Mouse (Mus musculus): Measurements from ENCODE around the gene Mbl2. TPM values are rescaled to one million over a fixed set of nuclear protein-coding genes. Genes with fewer than 3 reads are reported as not detected.
A peak's percentile ranks its signal among the peaks of the same experiment; 100 is the strongest.

Mbl2 gene
- polyA plus RNA-seq, 1 experiment from 2014 or later, result not detected

GRCm38 (mm10) chr19:30281125-30281524 is 48.4 kb downstream of the Mbl2 start:
- no peaks in the 10 kb centered on the region for H3K27me3 ChIP-seq (replicated peaks; ENCODE audit: control insufficient read depth, insufficient read depth, low read length)
- no peaks in the 10 kb centered on the region for H3K36me3 ChIP-seq (ENCODE audit: control insufficient read depth, insufficient read depth)
- H3K4me3 ChIP-seq (replicated peaks; ENCODE audit: low read length), result no peak overlapping the region
- H3K9me3 ChIP-seq (ENCODE audit: control insufficient read depth, low read length), result no peaks in the 10 kb centered on the region
- no peak for ATAC-seq
- H3K27ac ChIP-seq (ENCODE audit: low read length), result no peak overlapping the region
- H3K4me1 ChIP-seq (replicated peaks; ENCODE audit: control insufficient read depth, insufficient read depth, low read length), result no peaks in the 10 kb centered on the region
- WGBS, result 75% methylated on average over 5 of the region's 5 CpGs
- H3K9ac ChIP-seq (replicated peaks; ENCODE audit: low read depth, low read length), result no peak overlapping the region
- H3K4me2 ChIP-seq (ENCODE audit: low read length), result no peak overlapping the region

GRCm38 (mm10) chr19:30287899-30288490 is 55.3 kb downstream of the Mbl2 start:
- no peak overlapping the region for H3K27ac ChIP-seq (ENCODE audit: low read length)
- H3K4me1 ChIP-seq (replicated peaks; ENCODE audit: control insufficient read depth, insufficient read depth, low read length), result no peaks in the 10 kb centered on the region
- H3K4me3 ChIP-seq (replicated peaks; ENCODE audit: low read length), result no peak overlapping the region
- H3K27me3 ChIP-seq (replicated peaks; ENCODE audit: control insufficient read depth, insufficient read depth, low read length), result no peaks in the 10 kb centered on the region
- H3K4me2 ChIP-seq (ENCODE audit: low read length), result no peak overlapping the region
- H3K9me3 ChIP-seq (ENCODE audit: control insufficient read depth, low read length), result no peaks in the 10 kb centered on the region
- no peaks in the 10 kb centered on the region for H3K36me3 ChIP-seq (ENCODE audit: control insufficient read depth, insufficient read depth)
- no peak overlapping the region for H3K9ac ChIP-seq (replicated peaks; ENCODE audit: low read depth, low read length)
- 60% methylated on average over 6 of the region's 6 CpGs for WGBS
- ATAC-seq, result peak; percentile 59

Small RNA genes lying within 50 kb of the gene (microRNA-seq; reads per million reads assigned to microRNA genes)
- not detected for gene Gm24108

Other genes with a start within 250 kb of the Mbl2 start
- gene Trpd52l3, start 229.2 kb upstream of the Mbl2 start, polyA plus RNA-seq (2015; fragmentation: Nextera tagmentation; extraction: Ambion mirVana), result not detected in 2 replicates
- gene Uhrf2, start 202.4 kb upstream of the Mbl2 start, polyA plus RNA-seq (2015; fragmentation: Nextera tagmentation; extraction: Ambion mirVana), result 73.3 and 74.2 TPM in 2 replicates
- gene Gldc, start 57.5 kb upstream of the Mbl2 start, polyA plus RNA-seq (2015; fragmentation: Nextera tagmentation; extraction: Ambion mirVana), result 10.9 and 12.4 TPM in 2 replicates

Measured in forebrain, embryonic 16.5 days (tissue).